Mouse (Mus musculus): ENCODE results near the gene Pgbd5. TPM values are rescaled to one million over a fixed set of nuclear protein-coding genes. Genes with fewer than 3 reads are reported as not detected.
"Not testable (repeated sequence)": the region's sequence is repeated elsewhere in the genome, so short reads cannot be mapped to it uniquely, and the experiment has no call there.

Gene Pgbd5
- polyA plus RNA-seq, 1 experiment, result not detected

- Histone ChIP-seq H3K27me3 (ENCODE audit: control insufficient read depth, insufficient read depth, insufficient read length) (peaks cover 45% of the 10 kb centered on the region), H3ac (ENCODE audit: control insufficient read depth, insufficient read length, low read depth) (no peak overlapping the region), H3K4me3 (ENCODE audit: insufficient read depth, poor library complexity, severe bottlenecking) (no peak overlapping the region), H3K36me3 (ENCODE audit: control insufficient read depth, insufficient read depth) (no peaks in the 10 kb centered on the region), H3K79me2 (ENCODE audit: control insufficient read depth, insufficient read depth) (no peaks in the 10 kb centered on the region), H3K79me3 (ENCODE audit: low read depth) (no peaks in the 10 kb centered on the region)
- TF ChIP-seq MYOG (IDR thresholded peaks at IDR 0.05; ENCODE audit: control insufficient read depth, extremely low read depth, insufficient read length) (no peak), FOSL1 (IDR thresholded peaks at IDR 0.05; ENCODE audit: insufficient read depth, low read length, poor library complexity, severe bottlenecking) (no peak), MYOD1 (IDR thresholded peaks at IDR 0.05; ENCODE audit: control insufficient read depth, insufficient read length, low read depth) (no peak), MAX (IDR thresholded peaks at IDR 0.05) (no peak), CEBPB (IDR thresholded peaks at IDR 0.05; ENCODE audit: low read depth) (no peak), CTCF (IDR thresholded peaks at IDR 0.05; ENCODE audit: control insufficient read depth, insufficient read depth, insufficient read length) (no peak), USF1 (IDR thresholded peaks at IDR 0.05; ENCODE audit: low read depth) (no peak)
These were observed 10.0 kb downstream of the Pgbd5 start for GRCm38 (mm10) chr8:124429417-124429816.

DNA sequence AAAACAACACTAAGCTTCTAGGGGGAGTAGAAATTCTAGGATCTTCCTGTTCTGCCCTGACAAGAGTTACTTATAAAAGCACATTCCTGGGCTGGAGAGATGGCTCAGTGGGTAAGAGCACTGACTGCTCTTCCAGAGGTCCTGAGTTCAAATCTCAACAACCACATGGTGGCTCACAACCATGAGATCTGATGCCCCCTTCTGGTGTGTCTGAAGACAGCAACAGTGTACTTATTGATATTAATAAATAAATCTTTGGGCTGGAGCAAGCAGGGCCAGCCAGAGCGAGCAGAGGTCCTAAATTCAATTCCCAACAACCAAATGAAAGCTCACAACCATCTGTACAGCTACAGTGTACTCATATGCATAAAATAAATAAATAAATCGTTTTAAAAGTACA lies 10.7 kb downstream of the Pgbd5 start:
- H3K79me2 ChIP-seq (ENCODE audit: control insufficient read depth, insufficient read depth); H3K4me3 ChIP-seq (ENCODE audit: insufficient read depth, poor library complexity, severe bottlenecking); H3K36me3 ChIP-seq (ENCODE audit: control insufficient read depth, insufficient read depth); H3ac ChIP-seq (ENCODE audit: control insufficient read depth, insufficient read length, low read depth); H3K79me3 ChIP-seq (ENCODE audit: low read depth): not testable (repeated sequence)
- H3K27me3 ChIP-seq (ENCODE audit: control insufficient read depth, insufficient read depth, insufficient read length), result peaks cover 42% of the 10 kb centered on the region

- Histone ChIP-seq H3K27me3 (ENCODE audit: control insufficient read depth, insufficient read depth, insufficient read length) (peaks cover 37% of the 10 kb centered on the region), H3K36me3 (ENCODE audit: control insufficient read depth, insufficient read depth) (no peaks in the 10 kb centered on the region), H3K79me3 (ENCODE audit: low read depth) (no peaks in the 10 kb centered on the region), H3ac (ENCODE audit: control insufficient read depth, insufficient read length, low read depth) (no peak overlapping the region), H3K79me2 (ENCODE audit: control insufficient read depth, insufficient read depth) (no peaks in the 10 kb centered on the region), H3K4me3 (ENCODE audit: insufficient read depth, poor library complexity, severe bottlenecking) (no peak overlapping the region)
- no peak for TF ChIP-seq MAX (IDR thresholded peaks at IDR 0.05)
- no peak for TF ChIP-seq FOSL1 (IDR thresholded peaks at IDR 0.05; ENCODE audit: insufficient read depth, low read length, poor library complexity, severe bottlenecking)
- TF ChIP-seq USF1 (IDR thresholded peaks at IDR 0.05; ENCODE audit: low read depth), result no peak
- no peak for TF ChIP-seq MYOD1 (IDR thresholded peaks at IDR 0.05; ENCODE audit: control insufficient read depth, insufficient read length, low read depth)
- no peak for TF ChIP-seq MYOG (IDR thresholded peaks at IDR 0.05; ENCODE audit: control insufficient read depth, extremely low read depth, insufficient read length)
- TF ChIP-seq CTCF (IDR thresholded peaks at IDR 0.05; ENCODE audit: control insufficient read depth, insufficient read depth, insufficient read length), result no peak
- TF ChIP-seq CEBPB (IDR thresholded peaks at IDR 0.05; ENCODE audit: low read depth), result no peak
These were observed 18.0 kb downstream of the Pgbd5 start for GRCm38 (mm10) chr8:124421413-124421812.

DNA sequence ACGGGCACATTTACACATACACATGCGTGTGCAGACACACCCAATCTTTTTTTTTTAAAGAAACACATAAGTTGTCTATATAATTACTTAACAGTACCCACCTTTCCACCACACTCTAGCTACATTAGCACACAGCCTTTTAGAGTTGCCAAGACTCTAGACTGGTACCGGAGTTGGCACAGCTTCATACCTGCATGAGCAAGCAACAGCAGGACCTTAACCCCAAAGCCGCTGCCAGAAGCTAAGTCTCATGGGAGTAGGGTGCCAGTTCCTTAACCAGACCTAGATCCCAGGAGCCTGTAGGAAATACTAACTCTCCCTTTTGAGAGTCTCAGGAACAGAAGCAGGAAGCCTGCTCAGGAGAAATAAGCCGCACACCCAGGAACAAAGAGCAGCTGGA lies 20.5 kb downstream of the Pgbd5 start:
- no peaks in the 10 kb centered on the region for H3K79me2 ChIP-seq (ENCODE audit: control insufficient read depth, insufficient read depth)
- no peaks in the 10 kb centered on the region for H3K36me3 ChIP-seq (ENCODE audit: control insufficient read depth, insufficient read depth)
- no peak overlapping the region for H3ac ChIP-seq (ENCODE audit: control insufficient read depth, insufficient read length, low read depth)
- H3K27me3 ChIP-seq (ENCODE audit: control insufficient read depth, insufficient read depth, insufficient read length), result peaks cover 53% of the 10 kb centered on the region
- no peaks in the 10 kb centered on the region for H3K79me3 ChIP-seq (ENCODE audit: low read depth)
- H3K4me3 ChIP-seq (ENCODE audit: insufficient read depth, poor library complexity, severe bottlenecking), result no peak overlapping the region
- TF ChIP-seq USF1 (IDR thresholded peaks at IDR 0.05; ENCODE audit: low read depth), result no peak
- no peak for TF ChIP-seq MYOD1 (IDR thresholded peaks at IDR 0.05; ENCODE audit: control insufficient read depth, insufficient read length, low read depth)
- TF ChIP-seq MYOG (IDR thresholded peaks at IDR 0.05; ENCODE audit: control insufficient read depth, extremely low read depth, insufficient read length), result no peak
- TF ChIP-seq CEBPB (IDR thresholded peaks at IDR 0.05; ENCODE audit: low read depth), result no peak
- TF ChIP-seq MAX (IDR thresholded peaks at IDR 0.05), result no peak
- TF ChIP-seq FOSL1 (IDR thresholded peaks at IDR 0.05; ENCODE audit: insufficient read depth, low read length, poor library complexity, severe bottlenecking), result no peak
- no peak for TF ChIP-seq CTCF (IDR thresholded peaks at IDR 0.05; ENCODE audit: control insufficient read depth, insufficient read depth, insufficient read length)

DNA sequence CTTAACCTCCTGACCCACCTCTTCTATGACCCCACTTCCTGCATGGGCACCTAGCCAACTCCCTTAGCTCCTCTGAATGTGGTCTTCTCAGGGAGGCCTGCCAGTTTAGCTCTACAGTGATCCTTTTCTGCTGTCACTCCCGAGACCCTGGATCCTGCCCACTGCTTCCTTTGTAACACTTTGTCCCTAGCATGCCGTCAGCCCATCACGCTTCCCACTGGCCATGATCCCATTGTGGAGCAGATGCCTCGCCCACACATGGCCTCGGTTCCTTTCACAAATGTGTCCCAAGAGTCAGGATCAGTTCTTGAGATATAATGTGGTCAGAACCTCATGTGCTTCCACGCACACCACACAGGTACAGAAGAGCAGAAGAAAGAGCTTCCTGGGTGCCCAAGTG lies 21.3 kb downstream of the Pgbd5 start:
- Histone ChIP-seq H3K4me3 (ENCODE audit: insufficient read depth, poor library complexity, severe bottlenecking) (no peak overlapping the region), H3K27me3 (ENCODE audit: control insufficient read depth, insufficient read depth, insufficient read length) (peaks cover 55% of the 10 kb centered on the region), H3ac (ENCODE audit: control insufficient read depth, insufficient read length, low read depth) (no peak overlapping the region), H3K79me3 (ENCODE audit: low read depth) (no peaks in the 10 kb centered on the region), H3K79me2 (ENCODE audit: control insufficient read depth, insufficient read depth) (no peaks in the 10 kb centered on the region), H3K36me3 (ENCODE audit: control insufficient read depth, insufficient read depth) (no peaks in the 10 kb centered on the region)
- TF ChIP-seq MYOG (IDR thresholded peaks at IDR 0.05; ENCODE audit: control insufficient read depth, extremely low read depth, insufficient read length), result no peak
- no peak for TF ChIP-seq CEBPB (IDR thresholded peaks at IDR 0.05; ENCODE audit: low read depth)
- no peak for TF ChIP-seq MAX (IDR thresholded peaks at IDR 0.05)
- no peak for TF ChIP-seq MYOD1 (IDR thresholded peaks at IDR 0.05; ENCODE audit: control insufficient read depth, insufficient read length, low read depth)
- no peak for TF ChIP-seq USF1 (IDR thresholded peaks at IDR 0.05; ENCODE audit: low read depth)
- TF ChIP-seq CTCF (IDR thresholded peaks at IDR 0.05; ENCODE audit: control insufficient read depth, insufficient read depth, insufficient read length), result no peak
- TF ChIP-seq FOSL1 (IDR thresholded peaks at IDR 0.05; ENCODE audit: insufficient read depth, low read length, poor library complexity, severe bottlenecking), result no peak

DNA sequence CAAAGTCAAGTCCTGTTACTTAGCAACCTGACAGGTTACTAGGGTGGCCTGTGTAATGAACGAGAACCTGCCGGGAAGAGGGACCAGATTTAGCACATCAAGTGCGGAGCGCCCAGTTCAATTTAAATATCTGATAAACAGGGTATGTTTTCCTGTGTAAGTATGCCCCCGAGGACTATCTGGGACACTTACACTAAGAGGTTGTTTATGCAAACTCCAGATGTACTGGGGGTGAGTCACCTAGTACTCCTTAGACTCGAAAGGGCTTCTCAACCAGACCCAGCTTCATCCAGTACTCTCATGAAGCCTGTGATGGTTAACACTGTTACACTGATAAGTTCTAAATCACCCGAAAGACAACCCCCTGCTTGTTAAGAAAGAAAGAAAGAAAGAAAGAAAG lies 22.8 kb downstream of the Pgbd5 start:
- no peaks in the 10 kb centered on the region for H3K79me3 ChIP-seq (ENCODE audit: low read depth)
- H3K27me3 ChIP-seq (ENCODE audit: control insufficient read depth, insufficient read depth, insufficient read length), result peaks cover 51% of the 10 kb centered on the region
- no peak overlapping the region for H3K4me3 ChIP-seq (ENCODE audit: insufficient read depth, poor library complexity, severe bottlenecking)
- no peaks in the 10 kb centered on the region for H3K79me2 ChIP-seq (ENCODE audit: control insufficient read depth, insufficient read depth)
- TF ChIP-seq CEBPB (IDR thresholded peaks at IDR 0.05; ENCODE audit: low read depth) (no peak), MAX (IDR thresholded peaks at IDR 0.05) (no peak)
- no peaks in the 10 kb centered on the region for H3K36me3 ChIP-seq (ENCODE audit: control insufficient read depth, insufficient read depth)
- H3ac ChIP-seq (ENCODE audit: control insufficient read depth, insufficient read length, low read depth), result no peak overlapping the region
